9 mouse cellular contexts compared by ENCODE assay signal in genomic region chr12:112450883-112451282, GRCm38 (mm10). TPM values are rescaled to one million over a fixed set of nuclear protein-coding genes. Genes with fewer than 3 reads are reported as not detected.
DNase-seq lines count a peak whose midpoint lies in the region; ATAC-seq lines count a peak whose summit lies in the region.
"Had no signal": no experiment of that assay in that cellular context is flagged by ENCODE, and none has a peak within 500 bp of the region (broad histone marks: within the 10 kb centered on the region; RNA-seq: fewer than 3 reads in every experiment).

No protein-coding gene starts in this region.

- peaks cover 7% of the 10 kb centered on the region for H3K4me1 ChIP-seq in embryonic facial prominence, embryonic 14.5 days (ENCODE audit: control insufficient read depth, insufficient read depth, low read length)

- H3K27me3 ChIP-seq in embryonic facial prominence, embryonic 14.5 days (replicated peaks; ENCODE audit: control insufficient read depth, insufficient read depth, low read length), result no peaks in the 10 kb centered on the region
- H3K27me3 ChIP-seq: neural tube, embryonic 12.5 days had no signal

- H3K36me3 ChIP-seq in embryonic facial prominence, embryonic 14.5 days (ENCODE audit: control insufficient read depth, insufficient read depth, low read length), result no peaks in the 10 kb centered on the region
- H3K36me3 ChIP-seq: neural tube, embryonic 12.5 days had no signal

- no peak overlapping the region for H3K4me2 ChIP-seq in embryonic facial prominence, embryonic 14.5 days (ENCODE audit: low read depth, low read length)
- H3K4me2 ChIP-seq: neural tube, embryonic 12.5 days had no signal

- DNase-seq in cerebellum, postnatal 14 days, result peak; percentile 75 to 87
- no peak for DNase-seq in cerebellum, adult 11-12 months
- peak; percentile 56 to 65 for DNase-seq in right cerebral cortex, postnatal 10 days (ENCODE audit: low spot score in 2 of 2)
- DNase-seq in right cerebral cortex, adult 18-20 months, result no peak
- peak; percentile 79 for DNase-seq in embryonic facial prominence, embryonic 14.5 days (ENCODE audit: low spot score)
- DNase-seq in layer of hippocampus, adult 9-11 months, result peak; percentile 24
- DNase-seq in naive thymus-derived CD4-positive, alpha-beta T cell, adult 2 months (ENCODE audit: low read depth), result peak; percentile 71
- DNase-seq in ovary, adult 18-20 months (ENCODE audit: low spot score), result no peak

- 29% methylated on average over 6 of the region's 6 CpGs for WGBS in embryonic facial prominence, embryonic 14.5 days

- ATAC-seq in embryonic facial prominence, embryonic 14.5 days (ENCODE audit: low read depth), result peak; percentile 48; the same call in 1 of the 2 replicates

- H3K27ac ChIP-seq in embryonic facial prominence, embryonic 14.5 days (replicated peaks; ENCODE audit: low read depth, low read length), result no peak overlapping the region
- H3K27ac ChIP-seq: neural tube, embryonic 12.5 days had no signal

- H3K9ac ChIP-seq in embryonic facial prominence, embryonic 14.5 days (ENCODE audit: low read depth, low read length), result no peak overlapping the region
- H3K9ac ChIP-seq: neural tube, embryonic 12.5 days had no signal

- no peak overlapping the region for H3K4me3 ChIP-seq in embryonic facial prominence, embryonic 14.5 days (ENCODE audit: low read depth, low read length)
- H3K4me3 ChIP-seq: neural tube, embryonic 12.5 days had no signal

- H3K9me3 ChIP-seq in embryonic facial prominence, embryonic 14.5 days (ENCODE audit: control insufficient read depth, low read length), result 0 out of 2 replicates have a peak, but pooled peaks cover 6% of the 10 kb centered on the region

RNA-seq across cellular contexts. Expression of gene A530016L24Rik, which starts 38.4 kb away (rescaled TPM):
- polyA plus RNA-seq in embryonic facial prominence, embryonic 14.5 days (2014; fragmentation: Nextera tagmentation; extraction: Ambion mirVana), result 0.69 and 1.2 TPM in 2 replicates

Comparison
In these comparisons a context has a peak if more than half of its experiments do, and no peak if none do; other contexts are left out.
1. DNase-seq: peak in cerebellum, postnatal 14 days (2 of 2), right cerebral cortex, postnatal 10 days (2 of 2), embryonic facial prominence, embryonic 14.5 days (single experiment), layer of hippocampus, adult 9-11 months (single experiment) and naive thymus-derived CD4-positive, alpha-beta T cell, adult 2 months (single experiment); none in cerebellum, adult 11-12 months (single experiment), right cerebral cortex, adult 18-20 months (single experiment) and ovary, adult 18-20 months (single experiment).